Mouse (Mus musculus): ENCODE measurements at regions not wholly inside any gene's neighbourhood (a gene's known extent, or its start where the extent isn't known, plus 50 kb on each side); places are given as distances from the start of the nearest gene placed in this dataset.

GRCm38 (mm10) chr9:41834487-41835404, 289.4 kb downstream of the Sorl1 start:
- DNase-seq (ENCODE audit: low read depth, low spot score): no peak

- no peak for DNase-seq (ENCODE audit: low read depth, low spot score)
These were observed 290.7 kb downstream of the Sorl1 start for GRCm38 (mm10) chr9:41833408-41833807.

- DNase-seq (ENCODE audit: low read depth, low spot score): no peak
These were observed 296.7 kb downstream of the Sorl1 start for GRCm38 (mm10) chr9:41827356-41827755.

- DNase-seq (ENCODE audit: low read depth, low spot score): no peak
These were observed 302.7 kb downstream of the Sorl1 start for GRCm38 (mm10) chr9:41821401-41821800.

GRCm38 (mm10) chr9:41817740-41818461, 306.2 kb downstream of the Sorl1 start:
- no peak for DNase-seq (ENCODE audit: low read depth, low spot score)

GRCm38 (mm10) chr9:41815921-41816320, 308.2 kb downstream of the Sorl1 start:
- no peak for DNase-seq (ENCODE audit: low read depth, low spot score)

GRCm38 (mm10) chr9:41809291-41809690, 314.8 kb downstream of the Sorl1 start:
- no peak for DNase-seq (ENCODE audit: low read depth, low spot score)

- DNase-seq (ENCODE audit: low read depth, low spot score): no peak
These were observed 315.3 kb downstream of the Sorl1 start for GRCm38 (mm10) chr9:41808791-41809190.

GRCm38 (mm10) chr9:41806289-41806621, 317.8 kb downstream of the Sorl1 start:
- DNase-seq (ENCODE audit: low read depth, low spot score): no peak

GRCm38 (mm10) chr9:41805491-41806288, 318.4 kb downstream of the Sorl1 start:
- DNase-seq (ENCODE audit: low read depth, low spot score): no peak

GRCm38 (mm10) chr9:41804711-41805331, 319.3 kb downstream of the Sorl1 start:
- no peak for DNase-seq (ENCODE audit: low read depth, low spot score)

- DNase-seq (ENCODE audit: low read depth, low spot score): no peak
These were observed 320.2 kb downstream of the Sorl1 start for GRCm38 (mm10) chr9:41803680-41804460.

GRCm38 (mm10) chr9:41801376-41801775, 322.7 kb downstream of the Sorl1 start:
- no peak for DNase-seq (ENCODE audit: low read depth, low spot score)

GRCm38 (mm10) chr9:41792830-41793213, 331.3 kb downstream of the Sorl1 start:
- DNase-seq (ENCODE audit: low read depth, low spot score): no peak

GRCm38 (mm10) chr9:41792173-41792829, 331.8 kb downstream of the Sorl1 start:
- DNase-seq (ENCODE audit: low read depth, low spot score): no peak

- no peak for DNase-seq (ENCODE audit: low read depth, low spot score)
These were observed 332.5 kb downstream of the Sorl1 start for GRCm38 (mm10) chr9:41791501-41792172.

GRCm38 (mm10) chr9:41785131-41785530, 339.0 kb downstream of the Sorl1 start:
- DNase-seq (ENCODE audit: low read depth, low spot score): no peak

GRCm38 (mm10) chr9:41772281-41772902, 351.7 kb downstream of the Sorl1 start:
- no peak for DNase-seq (ENCODE audit: low read depth, low spot score)

- no peak for DNase-seq (ENCODE audit: low read depth, low spot score)
These were observed 352.8 kb downstream of the Sorl1 start for GRCm38 (mm10) chr9:41771276-41771675.
